Mouse (Mus musculus): ENCODE results near the gene Blmh.
A peak's percentile ranks its signal among the peaks of the same experiment; 100 is the strongest.

The Blmh gene

GRCm38 (mm10) chr11:76924759-76925236 is at the start of gene Blmh:
TSS of gene Blmh (plus strand) at chr11:76924809.
- no peak for DNase-seq (ENCODE audit: low read depth, low spot score)

- no peak for DNase-seq (ENCODE audit: low read depth, low spot score)
Measured at GRCm38 (mm10) chr11:76879816-76880215, 44.8 kb upstream of the Blmh start.

- no peak for DNase-seq (ENCODE audit: low read depth, low spot score)
Measured at GRCm38 (mm10) chr11:76884451-76884850, 40.2 kb upstream of the Blmh start.

GRCm38 (mm10) chr11:76889339-76890164 is 35.1 kb upstream of the Blmh start:
- DNase-seq (ENCODE audit: low read depth, low spot score), result no peak

GRCm38 (mm10) chr11:76891171-76891570 is 33.4 kb upstream of the Blmh start:
- DNase-seq (ENCODE audit: low read depth, low spot score), result no peak

- no peak for DNase-seq (ENCODE audit: low read depth, low spot score)
Measured at GRCm38 (mm10) chr11:76891738-76892349, 32.8 kb upstream of the Blmh start.

GRCm38 (mm10) chr11:76892972-76893371 is 31.6 kb upstream of the Blmh start:
- DNase-seq (ENCODE audit: low read depth, low spot score), result no peak

- no peak for DNase-seq (ENCODE audit: low read depth, low spot score)
Measured at GRCm38 (mm10) chr11:76893570-76893969, 31.0 kb upstream of the Blmh start.

GRCm38 (mm10) chr11:76894240-76894639 is 30.4 kb upstream of the Blmh start:
- peak; percentile 68 for DNase-seq (ENCODE audit: low read depth, low spot score)

- no peak for DNase-seq (ENCODE audit: low read depth, low spot score)
Measured at GRCm38 (mm10) chr11:76896360-76896759, 28.2 kb upstream of the Blmh start.

- DNase-seq (ENCODE audit: low read depth, low spot score), result no peak
Measured at GRCm38 (mm10) chr11:76897126-76897525, 27.5 kb upstream of the Blmh start.

GRCm38 (mm10) chr11:76897871-76898270 is 26.7 kb upstream of the Blmh start:
- no peak for DNase-seq (ENCODE audit: low read depth, low spot score)

- no peak for DNase-seq (ENCODE audit: low read depth, low spot score)
Measured at GRCm38 (mm10) chr11:76898751-76899150, 25.9 kb upstream of the Blmh start.

- DNase-seq (ENCODE audit: low read depth, low spot score), result peak; percentile 52
Measured at GRCm38 (mm10) chr11:76899758-76900738, 24.6 kb upstream of the Blmh start.

- no peak for DNase-seq (ENCODE audit: low read depth, low spot score)
Measured at GRCm38 (mm10) chr11:76901579-76902361, 22.8 kb upstream of the Blmh start, which contains the start of gene Tmigd1. TSS of gene Tmigd1 (plus strand) at chr11:76902159.

- DNase-seq (ENCODE audit: low read depth, low spot score), result no peak
Measured at GRCm38 (mm10) chr11:76904340-76904739, 20.3 kb upstream of the Blmh start.

- no peak for DNase-seq (ENCODE audit: low read depth, low spot score)
Measured at GRCm38 (mm10) chr11:76908651-76909050, 16.0 kb upstream of the Blmh start.

- no peak for DNase-seq (ENCODE audit: low read depth, low spot score)
Measured at GRCm38 (mm10) chr11:76911325-76912054, 13.1 kb upstream of the Blmh start.

- DNase-seq (ENCODE audit: low read depth, low spot score), result no peak
Measured at GRCm38 (mm10) chr11:76912055-76912395, 12.6 kb upstream of the Blmh start.

- no peak for DNase-seq (ENCODE audit: low read depth, low spot score)
Measured at GRCm38 (mm10) chr11:76914366-76914765, 10.2 kb upstream of the Blmh start.

Data from skeletal muscle tissue, adult 2 months (tissue).